Mouse (Mus musculus) thymus, adult 2 months (tissue): ENCODE measurements around the gene Mthfd2l.

Source experiments
- CTCF ChIP-seq: fragments of 200-500 bp; IDR thresholded peaks from 2 replicates; pipeline ENCODE4 v1.5.1; 2012; ENCODE audit warnings: mild to moderate bottlenecking, control low read depth, low read length, moderate library complexity, borderline replicate concordance; ENCODE audit not compliant: control insufficient read depth, poor library complexity, insufficient read depth; ENCODE audit errors: extremely low read depth
- POLR2A ChIP-seq: fragments of 200-500 bp; IDR thresholded peaks from 2 replicates; pipeline ENCODE4 v1.6.1; 2012; ENCODE audit warnings: mild to moderate bottlenecking, low read length, control low read depth, moderate library complexity; ENCODE audit not compliant: control insufficient read depth, poor library complexity, insufficient read depth; ENCODE audit errors: extremely low read depth

- no peak for TF ChIP-seq CTCF
- no peak for TF ChIP-seq POLR2A
These were observed 107.6 kb downstream of the Mthfd2l start for GRCm38 (mm10) chr5:91038547-91038946.
